Mouse (Mus musculus) ES-Bruce4 (cell line): ENCODE measurements at regions not wholly inside any gene's neighbourhood (a gene's known extent, or its start where the extent isn't known, plus 50 kb on each side); places are given as distances from the start of the nearest gene placed in this dataset.

Source experiments
- H3K27ac ChIP-seq: 2 replicates; pipeline ENCODE4 v1.5.1; 2012; ENCODE audit warnings: low read length, inconsistent platforms; ENCODE audit not compliant: insufficient read depth
- H3K27me3 ChIP-seq: 2 replicates; pipeline ENCODE4 v1.6.1; 2012; ENCODE audit warnings: mild to moderate bottlenecking, low read length, inconsistent platforms; ENCODE audit not compliant: control insufficient read depth, poor library complexity, insufficient read depth, severe bottlenecking
- H3K36me3 ChIP-seq: 2 replicates; pipeline ENCODE4 v1.6.1; 2012; ENCODE audit warnings: inconsistent platforms, mild to moderate bottlenecking, low read length, moderate library complexity; ENCODE audit not compliant: control insufficient read depth, poor library complexity, insufficient read depth, severe bottlenecking
- H3K4me1 ChIP-seq: one replicate; pipeline ENCODE4 v1.8.1; 2011; ENCODE audit warnings: low read length; ENCODE audit not compliant: control insufficient read depth, insufficient read depth
- H3K4me3 ChIP-seq: 2 replicates; pipeline ENCODE4 v1.5.1; 2011; ENCODE audit warnings: low read depth, mild to moderate bottlenecking, low read length
- H3K9ac ChIP-seq: 2 replicates; pipeline ENCODE4 v1.6.1; 2012; ENCODE audit warnings: low read depth, mild to moderate bottlenecking, inconsistent platforms; ENCODE audit not compliant: poor library complexity, severe bottlenecking
- H3K9me3 ChIP-seq: replicated peaks from 2 replicates; pipeline ENCODE4 v1.6.1; 2012; ENCODE audit warnings: mild to moderate bottlenecking, low read length, inconsistent platforms; ENCODE audit not compliant: control insufficient read depth, poor library complexity, insufficient read depth, severe bottlenecking
- CTCF ChIP-seq: IDR thresholded peaks from one replicate; pipeline ENCODE4 v1.8.1; 2011; ENCODE audit warnings: low read depth, low read length
- EP300 ChIP-seq: IDR thresholded peaks from 2 replicates; pipeline ENCODE4 v1.6.1; 2011; ENCODE audit warnings: low read depth, low read length; ENCODE audit not compliant: insufficient read depth
- POLR2A ChIP-seq: IDR thresholded peaks from one replicate; pipeline ENCODE4 v1.8.1; 2011; ENCODE audit warnings: low read length; ENCODE audit not compliant: insufficient read depth

- Histone ChIP-seq H3K9ac (no peak overlapping the region), H3K27ac (no peak overlapping the region), H3K36me3 (no peaks in the 10 kb centered on the region), H3K9me3 (no peaks in the 10 kb centered on the region), H3K4me1 (no peaks in the 10 kb centered on the region), H3K27me3 (0 out of 2 replicates have a peak, but pooled peaks cover 1% of the 10 kb centered on the region), H3K4me3 (no peak overlapping the region)
- TF ChIP-seq CTCF, result no peak
- TF ChIP-seq POLR2A, result no peak
- TF ChIP-seq EP300, result no peak
These were observed 586.5 kb upstream of the Lcorl start for GRCm38 (mm10) chr5:46443805-46444340.

DNA sequence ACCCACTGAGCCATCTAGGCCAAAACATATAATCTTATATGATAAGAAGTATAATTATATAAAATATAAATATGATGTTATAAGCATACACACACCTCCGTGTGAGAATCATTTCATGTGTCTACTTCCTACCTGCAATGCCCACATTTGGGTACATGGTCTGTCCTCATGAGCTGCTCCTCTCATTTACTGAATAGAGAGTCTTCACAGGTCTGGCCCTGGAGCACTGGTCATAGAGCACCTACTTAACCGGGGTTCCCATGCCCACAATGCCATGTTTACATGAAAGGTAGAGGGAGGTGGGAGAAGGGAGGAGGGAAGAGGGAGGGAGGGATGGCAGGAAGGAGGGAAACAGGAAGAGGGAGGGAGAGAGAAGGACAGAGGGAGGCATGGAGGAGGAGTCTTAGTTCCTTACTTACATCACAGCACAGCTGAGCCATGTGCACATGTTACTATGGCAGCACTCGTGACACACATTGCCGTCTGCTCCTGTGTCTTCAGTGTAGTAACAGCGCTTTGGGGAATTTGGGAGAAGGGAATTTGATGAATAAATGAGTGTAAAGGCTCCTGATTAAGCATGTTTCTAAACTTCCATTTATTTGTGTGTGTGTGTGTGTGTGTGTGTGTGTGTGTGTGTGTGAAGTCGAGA, 585.3 kb upstream of the Lcorl start:
- H3K4me1 ChIP-seq, result no peaks in the 10 kb centered on the region
- H3K27ac ChIP-seq, result no peak overlapping the region
- TF ChIP-seq POLR2A (no peak), CTCF (no peak), EP300 (no peak)

GRCm38 (mm10) chr5:46441716-46442115, 584.3 kb upstream of the Lcorl start:
- no peaks in the 10 kb centered on the region for H3K9me3 ChIP-seq
- H3K4me3 ChIP-seq, result no peak overlapping the region
- TF ChIP-seq CTCF (no peak), POLR2A (no peak), EP300 (no peak)
- no peaks in the 10 kb centered on the region for H3K4me1 ChIP-seq
- H3K36me3 ChIP-seq, result no peaks in the 10 kb centered on the region
- H3K27me3 ChIP-seq, result 0 out of 2 replicates have a peak, but pooled peaks cover 1% of the 10 kb centered on the region
- H3K9ac ChIP-seq, result no peak overlapping the region
- H3K27ac ChIP-seq, result no peak overlapping the region

More for the DNA sequence above, 585.3 kb upstream of the Lcorl start:
- Histone ChIP-seq H3K4me3 (no peak overlapping the region), H3K9me3 (no peaks in the 10 kb centered on the region), H3K27me3 (0 out of 2 replicates have a peak, but pooled peaks cover 1% of the 10 kb centered on the region), H3K9ac (no peak overlapping the region), H3K36me3 (no peaks in the 10 kb centered on the region)

DNA sequence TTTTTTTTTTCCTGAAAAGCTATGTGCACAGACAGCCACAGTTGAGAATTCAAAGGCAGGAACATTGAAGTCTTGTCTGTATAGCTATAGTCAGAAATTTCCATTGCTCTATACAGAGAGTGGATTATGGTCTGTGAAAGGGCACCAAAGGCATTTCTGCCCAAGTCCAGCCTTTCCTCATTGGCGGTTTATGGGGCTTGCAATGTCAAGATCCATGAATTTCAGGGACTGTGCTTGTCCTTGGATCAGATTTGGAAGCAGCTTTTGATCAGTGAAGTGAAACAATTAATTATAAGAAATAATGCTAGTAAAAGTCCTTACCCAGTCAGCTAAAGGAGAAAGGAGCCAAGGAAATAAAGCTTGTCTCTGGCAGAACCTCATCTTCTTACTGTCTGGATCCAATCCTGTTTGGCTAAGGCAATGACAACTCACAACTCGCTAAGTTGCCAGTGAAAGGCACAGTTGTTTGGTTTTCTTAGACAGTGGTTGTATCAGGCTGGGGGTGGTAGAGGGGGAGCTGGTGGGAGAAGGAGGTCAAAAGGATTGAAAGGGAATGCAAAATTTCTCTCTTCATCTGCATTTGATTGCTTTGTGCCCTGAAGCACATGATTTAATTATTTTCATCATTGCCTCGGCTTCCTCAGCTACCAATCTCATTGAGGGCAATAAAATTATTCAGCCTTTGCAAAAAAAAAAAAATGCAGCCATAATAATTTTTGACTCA, 574.4 kb upstream of the Lcorl start:
- Histone ChIP-seq H3K9ac (no peak overlapping the region), H3K27ac (no peak overlapping the region), H3K4me1 (no peaks in the 10 kb centered on the region), H3K4me3 (no peak overlapping the region), H3K27me3 (no peaks in the 10 kb centered on the region), H3K36me3 (no peaks in the 10 kb centered on the region), H3K9me3 (no peaks in the 10 kb centered on the region)
- TF ChIP-seq POLR2A, result no peak

GRCm38 (mm10) chr5:46422738-46423137, 565.3 kb upstream of the Lcorl start:
- TF ChIP-seq EP300 (no peak), POLR2A (no peak), CTCF (no peak)
- no peaks in the 10 kb centered on the region for H3K36me3 ChIP-seq
- H3K9ac ChIP-seq, result no peak overlapping the region
- H3K4me1 ChIP-seq, result no peaks in the 10 kb centered on the region
- no peaks in the 10 kb centered on the region for H3K27me3 ChIP-seq
- H3K4me3 ChIP-seq, result no peak overlapping the region
- no peak overlapping the region for H3K27ac ChIP-seq
- no peaks in the 10 kb centered on the region for H3K9me3 ChIP-seq

- no peaks in the 10 kb centered on the region for H3K9me3 ChIP-seq
- no peak overlapping the region for H3K9ac ChIP-seq
- TF ChIP-seq CTCF (no peak), EP300 (no peak), POLR2A (no peak)
- H3K4me1 ChIP-seq, result no peaks in the 10 kb centered on the region
- H3K27ac ChIP-seq, result no peak overlapping the region
- no peaks in the 10 kb centered on the region for H3K27me3 ChIP-seq
- H3K36me3 ChIP-seq, result no peaks in the 10 kb centered on the region
- no peak overlapping the region for H3K4me3 ChIP-seq
These were observed 549.6 kb upstream of the Lcorl start for GRCm38 (mm10) chr5:46406969-46407368.
